Mouse (Mus musculus) spleen, postnatal 10 days (tissue): ENCODE results near the gene Alkbh2.

Source experiments
- DNase-seq, 2 experiments: peaks; one replicate each; pipeline ENCODE4 v3.0.0; 2021 to 2022; ENCODE audit warnings: low spot score in 2 of 2

Gene Alkbh2

GRCm38 (mm10) chr5:114127374-114128349, at the start of gene Alkbh2:
Gene Alkbh2, minus strand, starts transcription at chr5:114128218.
- peak; percentile 87 to 89 for DNase-seq

GRCm38 (mm10) chr5:114176548-114177400, 48.8 kb upstream of the Alkbh2 start:
- no peak for DNase-seq

GRCm38 (mm10) chr5:114175596-114176171, 47.7 kb upstream of the Alkbh2 start:
- DNase-seq, result peak; percentile 69 to 90

GRCm38 (mm10) chr5:114174639-114175038, 46.6 kb upstream of the Alkbh2 start:
- DNase-seq, result no peak

- no peak for DNase-seq
Observed at GRCm38 (mm10) chr5:114173877-114174581, 46.0 kb upstream of the Alkbh2 start.

- DNase-seq, result no peak
Observed at GRCm38 (mm10) chr5:114173458-114173857, 45.4 kb upstream of the Alkbh2 start.

GRCm38 (mm10) chr5:114172936-114173335, 44.9 kb upstream of the Alkbh2 start:
- DNase-seq, result no peak

- no peak for DNase-seq
Observed at GRCm38 (mm10) chr5:114170345-114170744, 42.3 kb upstream of the Alkbh2 start.

GRCm38 (mm10) chr5:114163117-114163696, 35.2 kb upstream of the Alkbh2 start:
- DNase-seq, result no peak

- DNase-seq, result no peak
Observed at GRCm38 (mm10) chr5:114162106-114162815, 34.2 kb upstream of the Alkbh2 start.

GRCm38 (mm10) chr5:114161424-114161823, 33.4 kb upstream of the Alkbh2 start:
- DNase-seq, result no peak

GRCm38 (mm10) chr5:114157236-114157635, 29.2 kb upstream of the Alkbh2 start:
- DNase-seq, result no peak

- no peak for DNase-seq
Observed at GRCm38 (mm10) chr5:114155168-114155933, 27.3 kb upstream of the Alkbh2 start.

GRCm38 (mm10) chr5:114154765-114155164, 26.7 kb upstream of the Alkbh2 start:
- no peak for DNase-seq

- DNase-seq, result no peak
Observed at GRCm38 (mm10) chr5:114153490-114153889, 25.5 kb upstream of the Alkbh2 start.

GRCm38 (mm10) chr5:114152359-114153092, 24.5 kb upstream of the Alkbh2 start:
- no peak for DNase-seq

GRCm38 (mm10) chr5:114147043-114147972, 19.3 kb upstream of the Alkbh2 start:
- no peak for DNase-seq
